Mouse (Mus musculus): ENCODE results near the gene Dapk2. TPM values are rescaled to one million over a fixed set of nuclear protein-coding genes. Genes with fewer than 3 reads are reported as not detected.
A peak's percentile ranks its signal among the peaks of the same experiment; 100 is the strongest.

The Dapk2 gene
- polyA plus RNA-seq, 1 experiment from 2014 or later, result 7.2 TPM

- Histone ChIP-seq H3K4me1 (replicated peaks) (peaks cover 5% of the 10 kb centered on the region; the same call in 1 of the 2 replicates), H3K9ac (no peak overlapping the region), H3K27me3 (replicated peaks) (no peaks in the 10 kb centered on the region), H3K4me2 (replicated peaks) (no peak overlapping the region), H3K9me3 (no peaks in the 10 kb centered on the region), H3K27ac (no peak overlapping the region), H3K4me3 (replicated peaks) (no peak overlapping the region), H3K36me3 (no peaks in the 10 kb centered on the region)
- WGBS, result 93% methylated on average over 2 of the region's 2 CpGs
- no peak for ATAC-seq
These were observed 132.7 kb downstream of the Dapk2 start for GRCm38 (mm10) chr9:66290727-66291126.

DNA sequence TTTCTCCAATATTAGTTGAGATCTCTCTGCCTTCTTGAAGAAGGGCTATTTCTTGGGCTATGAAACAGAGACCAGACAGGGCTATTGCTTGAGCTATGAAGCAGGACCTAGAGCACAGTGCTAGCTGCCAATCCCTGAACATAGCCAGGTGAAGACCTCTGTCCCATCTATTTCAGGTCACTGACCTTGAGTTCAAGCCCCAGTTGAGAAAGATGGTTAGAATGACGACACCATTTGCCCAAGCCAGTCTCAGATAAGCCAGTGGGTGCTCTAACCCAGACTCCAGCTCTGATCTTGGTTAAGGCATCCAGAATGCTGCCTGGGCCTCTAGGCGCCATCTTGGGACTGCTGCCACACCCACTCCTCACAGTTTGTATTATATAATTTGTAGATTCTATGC, 135.3 kb downstream of the Dapk2 start:
- Histone ChIP-seq H3K4me2 (replicated peaks) (no peak overlapping the region), H3K4me1 (replicated peaks) (peaks cover 5% of the 10 kb centered on the region; the same call in 1 of the 2 replicates), H3K36me3 (no peaks in the 10 kb centered on the region), H3K27me3 (replicated peaks) (no peaks in the 10 kb centered on the region), H3K27ac (no peak overlapping the region), H3K4me3 (replicated peaks) (no peak overlapping the region), H3K9ac (no peak overlapping the region), H3K9me3 (no peaks in the 10 kb centered on the region)
- ATAC-seq, result no peak
- WGBS, result 87% methylated on average over 2 of the region's 2 CpGs

DNA sequence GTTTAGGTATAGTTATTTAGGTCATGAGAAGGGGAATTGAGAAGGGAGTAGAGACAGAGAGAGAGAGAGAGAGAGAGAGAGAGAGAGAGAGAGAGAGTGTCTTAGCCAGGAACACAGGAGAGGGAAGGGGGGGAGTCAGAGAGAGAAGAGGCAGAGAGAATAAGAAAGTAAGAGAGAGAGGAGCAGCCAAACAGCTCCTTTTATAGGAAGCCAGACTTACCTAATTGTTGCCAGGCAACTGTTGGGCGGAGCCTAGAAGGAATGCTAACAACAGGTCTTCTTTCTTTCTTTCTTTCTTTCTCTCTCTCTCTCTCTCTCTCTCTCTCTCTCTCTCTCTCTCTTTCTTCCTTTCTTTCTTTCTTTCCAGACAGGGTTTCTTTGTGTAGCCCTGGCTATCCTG, 136.2 kb downstream of the Dapk2 start:
- no peak overlapping the region for H3K9ac ChIP-seq
- no peaks in the 10 kb centered on the region for H3K27me3 ChIP-seq (replicated peaks)
- H3K4me1 ChIP-seq (replicated peaks), result peaks cover 5% of the 10 kb centered on the region; the same call in 1 of the 2 replicates
- no peaks in the 10 kb centered on the region for H3K9me3 ChIP-seq
- no peak overlapping the region for H3K27ac ChIP-seq
- no peak overlapping the region for H3K4me2 ChIP-seq (replicated peaks)
- no peaks in the 10 kb centered on the region for H3K36me3 ChIP-seq
- no peak for ATAC-seq
- H3K4me3 ChIP-seq (replicated peaks), result no peak overlapping the region
- 89% methylated on average over 1 of the region's 1 CpGs for WGBS

- H3K36me3 ChIP-seq, result no peaks in the 10 kb centered on the region
- H3K27ac ChIP-seq, result no peak overlapping the region
- ATAC-seq, result no peak; the same call in 1 of the 2 replicates
- H3K9ac ChIP-seq, result no peak overlapping the region
- no peak overlapping the region for H3K4me2 ChIP-seq (replicated peaks)
- H3K4me3 ChIP-seq (replicated peaks), result no peak overlapping the region
- WGBS, result 4% methylated on average over 3 of the region's 3 CpGs
- no peaks in the 10 kb centered on the region for H3K27me3 ChIP-seq (replicated peaks)
- no peaks in the 10 kb centered on the region for H3K9me3 ChIP-seq
- H3K4me1 ChIP-seq (replicated peaks), result peaks cover 5% of the 10 kb centered on the region; the same call in 1 of the 2 replicates
These were observed 137.0 kb downstream of the Dapk2 start for GRCm38 (mm10) chr9:66294980-66295410.

DNA sequence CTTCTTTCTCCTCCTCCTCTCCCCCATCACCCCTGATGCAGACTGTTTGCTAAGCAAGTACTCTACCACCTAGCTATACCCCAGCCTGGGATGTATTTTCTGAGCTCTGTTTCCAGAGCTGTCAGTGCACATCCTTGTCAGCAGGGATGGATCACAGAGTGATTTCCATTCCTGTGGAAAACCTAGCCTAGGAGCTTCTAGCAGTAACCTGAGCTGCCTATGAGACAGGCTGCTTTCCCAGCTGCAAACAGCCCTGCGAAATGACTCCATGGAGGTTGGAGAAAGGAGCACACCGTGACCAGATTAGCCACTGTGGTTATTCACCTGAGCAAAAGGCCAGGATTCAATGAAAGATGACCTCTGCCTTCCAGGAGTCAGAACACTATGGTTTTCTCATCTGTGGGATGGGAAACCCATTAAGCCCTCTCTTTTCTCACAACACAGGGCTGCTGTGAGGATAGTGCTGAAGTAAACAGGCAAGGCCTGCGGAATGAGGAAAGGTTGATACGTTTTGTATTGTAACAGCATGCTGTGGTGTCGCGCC, 137.6 kb downstream of the Dapk2 start:
- no peak for ATAC-seq
- no peak overlapping the region for H3K4me2 ChIP-seq (replicated peaks)
- H3K4me3 ChIP-seq (replicated peaks), result no peak overlapping the region
- H3K9me3 ChIP-seq, result no peaks in the 10 kb centered on the region
- no peak overlapping the region for H3K9ac ChIP-seq
- H3K27ac ChIP-seq, result no peak overlapping the region
- H3K27me3 ChIP-seq (replicated peaks), result no peaks in the 10 kb centered on the region
- no peaks in the 10 kb centered on the region for H3K36me3 ChIP-seq
- 68% methylated on average over 6 of the region's 6 CpGs for WGBS
- peaks cover 5% of the 10 kb centered on the region; the same call in 1 of the 2 replicates for H3K4me1 ChIP-seq (replicated peaks)

- Histone ChIP-seq H3K27ac (no peak overlapping the region), H3K4me2 (replicated peaks) (no peak overlapping the region), H3K27me3 (replicated peaks) (no peaks in the 10 kb centered on the region), H3K9ac (no peak overlapping the region), H3K36me3 (no peaks in the 10 kb centered on the region), H3K4me1 (replicated peaks) (peaks cover 5% of the 10 kb centered on the region; the same call in 1 of the 2 replicates), H3K9me3 (no peaks in the 10 kb centered on the region), H3K4me3 (replicated peaks) (no peak overlapping the region)
- 80% methylated on average over 4 of the region's 4 CpGs for WGBS
- no peak for ATAC-seq
These were observed 140.8 kb downstream of the Dapk2 start for GRCm38 (mm10) chr9:66298783-66299182.

GRCm38 (mm10) chr9:66300448-66301027, 142.5 kb downstream of the Dapk2 start:
- no peaks in the 10 kb centered on the region for H3K9me3 ChIP-seq
- WGBS, result 80% methylated on average over 2 of the region's 2 CpGs

GRCm38 (mm10) chr9:66304320-66305090, 146.5 kb downstream of the Dapk2 start:
- ATAC-seq, result no peak
- no peak overlapping the region for H3K9ac ChIP-seq
- peak overlapping the region; percentile 59; the same call in 1 of the 2 replicates for H3K4me2 ChIP-seq (replicated peaks)
- H3K36me3 ChIP-seq, result no peaks in the 10 kb centered on the region
- H3K9me3 ChIP-seq, result no peaks in the 10 kb centered on the region
- H3K27me3 ChIP-seq (replicated peaks), result no peaks in the 10 kb centered on the region
- H3K4me1 ChIP-seq (replicated peaks), result peaks cover 5% of the 10 kb centered on the region; the same call in 1 of the 2 replicates
- no peak overlapping the region for H3K27ac ChIP-seq
- no peak overlapping the region for H3K4me3 ChIP-seq (replicated peaks)
- 87% methylated on average over 3 of the region's 3 CpGs for WGBS

More at GRCm38 (mm10) chr9:66300448-66301027, 142.5 kb downstream of the Dapk2 start:
- Histone ChIP-seq H3K4me3 (replicated peaks) (no peak overlapping the region), H3K9ac (no peak overlapping the region), H3K27ac (no peak overlapping the region), H3K27me3 (replicated peaks) (no peaks in the 10 kb centered on the region), H3K4me2 (replicated peaks) (no peak overlapping the region), H3K4me1 (replicated peaks) (peaks cover 2% of the 10 kb centered on the region; the same call in 1 of the 2 replicates), H3K36me3 (no peaks in the 10 kb centered on the region)
- no peak for ATAC-seq

GRCm38 (mm10) chr9:66305121-66306112, 147.4 kb downstream of the Dapk2 start:
- H3K9ac ChIP-seq, result 0 out of 2 replicates have a peak overlapping the region, but pooled peaks have one; percentile 4

DNA sequence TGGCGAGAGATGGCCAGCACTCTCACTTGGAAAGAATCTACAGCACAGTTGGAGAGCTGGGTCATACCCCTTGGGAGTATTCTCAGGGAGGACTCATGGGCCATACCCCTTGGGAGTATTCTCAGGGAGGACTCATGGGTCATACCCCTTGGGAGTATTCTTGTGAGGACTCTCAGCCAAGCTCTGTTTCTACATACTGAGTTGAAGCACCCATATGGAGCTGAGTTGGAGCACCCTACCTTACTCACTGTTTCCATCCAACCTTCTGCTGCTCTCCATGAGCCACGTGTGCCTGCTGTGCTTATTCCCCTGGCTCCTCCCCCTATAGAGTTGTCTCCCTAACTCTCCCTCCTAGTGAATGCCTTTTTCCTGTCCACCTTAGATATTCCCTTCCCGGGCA, 148.4 kb downstream of the Dapk2 start:
- H3K27ac ChIP-seq, result no peak overlapping the region
- H3K4me1 ChIP-seq (replicated peaks), result peaks cover 5% of the 10 kb centered on the region; the same call in 1 of the 2 replicates
- H3K9me3 ChIP-seq, result no peaks in the 10 kb centered on the region
- H3K4me2 ChIP-seq (replicated peaks), result no peak overlapping the region
- WGBS, result 75% methylated on average over 3 of the region's 3 CpGs
- H3K36me3 ChIP-seq, result no peaks in the 10 kb centered on the region
- no peak overlapping the region for H3K4me3 ChIP-seq (replicated peaks)
- no peak overlapping the region for H3K9ac ChIP-seq
- H3K27me3 ChIP-seq (replicated peaks), result no peaks in the 10 kb centered on the region
- ATAC-seq, result no peak

More at GRCm38 (mm10) chr9:66305121-66306112, 147.4 kb downstream of the Dapk2 start:
- no peak for ATAC-seq
- H3K4me1 ChIP-seq (replicated peaks), result peaks cover 5% of the 10 kb centered on the region; the same call in 1 of the 2 replicates
- no peaks in the 10 kb centered on the region for H3K9me3 ChIP-seq
- H3K27ac ChIP-seq, result peak overlapping the region; percentile 9; the same call in 1 of the 2 replicates
- WGBS, result 44% methylated on average over 25 of the region's 25 CpGs
- H3K4me2 ChIP-seq (replicated peaks), result peak overlapping the region; percentile 59
- H3K36me3 ChIP-seq, result no peaks in the 10 kb centered on the region
- no peaks in the 10 kb centered on the region for H3K27me3 ChIP-seq (replicated peaks)
- H3K4me3 ChIP-seq (replicated peaks), result peak overlapping the region; percentile 26

- H3K9me3 ChIP-seq, result no peaks in the 10 kb centered on the region
- H3K27ac ChIP-seq, result no peak overlapping the region
- H3K4me2 ChIP-seq (replicated peaks), result no peak overlapping the region
- 0 out of 2 replicates have a peak, but pooled peaks have one; percentile 39 for ATAC-seq
- H3K4me3 ChIP-seq (replicated peaks), result no peak overlapping the region
- no peaks in the 10 kb centered on the region for H3K27me3 ChIP-seq (replicated peaks)
- H3K9ac ChIP-seq, result no peak overlapping the region
- H3K36me3 ChIP-seq, result no peaks in the 10 kb centered on the region
- peaks cover 5% of the 10 kb centered on the region; the same call in 1 of the 2 replicates for H3K4me1 ChIP-seq (replicated peaks)
- WGBS, result 21% methylated on average over 2 of the region's 2 CpGs
These were observed 149.3 kb downstream of the Dapk2 start for GRCm38 (mm10) chr9:66307341-66307740.
